ENCODE assay signal across 14 mouse cellular contexts in genomic region chr14:24615776-24616175, GRCm38 (mm10).
DNase-seq lines count a peak whose midpoint lies in the region; ATAC-seq and TF ChIP-seq lines count a peak whose summit lies in the region.
"Had no signal": no experiment of that assay in that cellular context is flagged by ENCODE, and none has a peak within 500 bp of the region (broad histone marks: within the 10 kb centered on the region; RNA-seq: fewer than 3 reads in every experiment).

No protein-coding gene starts in this region.

- no peak for TF ChIP-seq POLR2A in lung, adult 2 months (IDR thresholded peaks at IDR 0.05; ENCODE audit: borderline replicate concordance, extremely low read depth, low read depth, low read length)

- H3K9ac ChIP-seq in forebrain, embryonic 14.5 days (ENCODE audit: low read length), result no peak overlapping the region
- no peak overlapping the region for H3K9ac ChIP-seq in hindbrain, postnatal 0 days (replicated peaks; ENCODE audit: low read length)
- no peak overlapping the region for H3K9ac ChIP-seq in neural tube, embryonic 14.5 days (replicated peaks; ENCODE audit: low read depth, low read length)
- H3K9ac ChIP-seq: intestine, embryonic 15.5 days; liver, embryonic 13.5 days had no signal

- no peak for ATAC-seq in forebrain, embryonic 14.5 days
- ATAC-seq in hindbrain, postnatal 0 days, result no peak
- ATAC-seq in neural tube, embryonic 14.5 days (ENCODE audit: low read depth), result no peak
- ATAC-seq: intestine, embryonic 15.5 days had no signal

- peak; percentile 27 for DNase-seq in retina, postnatal 1 day
- DNase-seq in retina, embryonic 14.5 days (ENCODE audit: low spot score), result no peak
- DNase-seq in forebrain, embryonic 14.5 days (ENCODE audit: low spot score), result no peak
- DNase-seq in hindbrain, postnatal 0 days (ENCODE audit: low spot score), result no peak
- no peak for DNase-seq in spleen, adult 18-20 months
- no peak for DNase-seq in ovary, postnatal 36 days (ENCODE audit: low spot score)
- no peak for DNase-seq in lung, adult 2 months
- DNase-seq: cerebellum, adult 9-11 months; kidney, postnatal 4 days; liver, embryonic 13.5 days; thymus, postnatal 36 days had no signal

- H3K9me3 ChIP-seq in forebrain, embryonic 14.5 days (replicated peaks; ENCODE audit: control insufficient read depth, low read length), result no peaks in the 10 kb centered on the region
- H3K9me3 ChIP-seq in hindbrain, postnatal 0 days (ENCODE audit: low read length), result no peaks in the 10 kb centered on the region
- no peaks in the 10 kb centered on the region for H3K9me3 ChIP-seq in neural tube, embryonic 14.5 days (ENCODE audit: control insufficient read depth, low read length)
- H3K9me3 ChIP-seq: embryonic facial prominence, embryonic 10.5 days; intestine, embryonic 15.5 days; liver, embryonic 13.5 days had no signal

- H3K36me3 ChIP-seq in forebrain, embryonic 14.5 days (ENCODE audit: control insufficient read depth, insufficient read depth, low read length), result no peaks in the 10 kb centered on the region
- H3K36me3 ChIP-seq in hindbrain, postnatal 0 days (ENCODE audit: insufficient read depth, low read length), result no peaks in the 10 kb centered on the region
- H3K36me3 ChIP-seq in neural tube, embryonic 14.5 days (ENCODE audit: control insufficient read depth, insufficient read depth, low read length), result no peaks in the 10 kb centered on the region
- H3K36me3 ChIP-seq: embryonic facial prominence, embryonic 10.5 days; intestine, embryonic 15.5 days; liver, embryonic 13.5 days had no signal

- peak overlapping the region; percentile 99 for H3K27ac ChIP-seq in forebrain, embryonic 14.5 days (ENCODE audit: low read depth, low read length)
- H3K27ac ChIP-seq in hindbrain, postnatal 0 days, result peak overlapping the region; percentile 94
- peak overlapping the region; percentile 81 for H3K27ac ChIP-seq in neural tube, embryonic 14.5 days (ENCODE audit: low read depth, low read length)
- H3K27ac ChIP-seq: intestine, embryonic 15.5 days; liver, embryonic 13.5 days had no signal

- WGBS in forebrain, embryonic 14.5 days, result 61% methylated on average over 3 of the region's 3 CpGs
- 51% methylated on average over 3 of the region's 3 CpGs for WGBS in hindbrain, postnatal 0 days
- 77% methylated on average over 3 of the region's 3 CpGs for WGBS in neural tube, embryonic 14.5 days
- whole genome bisulfite sequencing in lung, adult 2 months, result 77% methylated on average over 3 of the region's 3 CpGs

- H3K4me3 ChIP-seq in forebrain, embryonic 14.5 days (ENCODE audit: low read depth, low read length), result no peak overlapping the region
- no peak overlapping the region for H3K4me3 ChIP-seq in hindbrain, postnatal 0 days (ENCODE audit: low read length)
- H3K4me3 ChIP-seq in neural tube, embryonic 14.5 days (ENCODE audit: low read depth, low read length), result no peak overlapping the region
- no peak overlapping the region for H3K4me3 ChIP-seq in lung, adult 2 months (replicated peaks; ENCODE audit: extremely low read depth, low read depth, low read length)
- H3K4me3 ChIP-seq: embryonic facial prominence, embryonic 10.5 days; intestine, embryonic 15.5 days; liver, embryonic 13.5 days had no signal

- H3K4me2 ChIP-seq in forebrain, embryonic 14.5 days (ENCODE audit: low read length), result no peak overlapping the region
- no peak overlapping the region for H3K4me2 ChIP-seq in hindbrain, postnatal 0 days (ENCODE audit: low read depth, low read length)
- no peak overlapping the region for H3K4me2 ChIP-seq in neural tube, embryonic 14.5 days (ENCODE audit: low read depth, low read length)
- H3K4me2 ChIP-seq: intestine, embryonic 15.5 days; liver, embryonic 13.5 days had no signal

- peaks cover 51% of the 10 kb centered on the region for H3K4me1 ChIP-seq in forebrain, embryonic 14.5 days (ENCODE audit: control insufficient read depth, insufficient read depth, low read length)
- H3K4me1 ChIP-seq in hindbrain, postnatal 0 days (ENCODE audit: insufficient read depth, low read length), result peaks cover 39% of the 10 kb centered on the region
- peaks cover 35% of the 10 kb centered on the region for H3K4me1 ChIP-seq in neural tube, embryonic 14.5 days (ENCODE audit: control insufficient read depth, insufficient read depth, low read length)
- H3K4me1 ChIP-seq in lung, adult 2 months (ENCODE audit: control insufficient read depth, insufficient read depth, low read length), result no peaks in the 10 kb centered on the region
- H3K4me1 ChIP-seq: liver, embryonic 13.5 days had no signal

- H3K27me3 ChIP-seq in forebrain, embryonic 14.5 days (replicated peaks; ENCODE audit: control insufficient read depth, insufficient read depth, low read length), result no peaks in the 10 kb centered on the region
- H3K27me3 ChIP-seq in hindbrain, postnatal 0 days (ENCODE audit: insufficient read depth, low read length), result no peaks in the 10 kb centered on the region
- H3K27me3 ChIP-seq in neural tube, embryonic 14.5 days (ENCODE audit: control insufficient read depth, insufficient read depth, low read length), result no peaks in the 10 kb centered on the region
- H3K27me3 ChIP-seq: intestine, embryonic 15.5 days; liver, embryonic 13.5 days had no signal

- no peak for TF ChIP-seq CTCF in hindbrain, postnatal 0 days (IDR thresholded peaks at IDR 0.05; ENCODE audit: low read depth)
- TF ChIP-seq CTCF in lung, adult 2 months (IDR thresholded peaks at IDR 0.05; ENCODE audit: insufficient read depth, low read length), result no peak
